Mouse (Mus musculus): ENCODE data around the gene Map1lc3b.
"Not testable (repeated sequence)": the region's sequence is repeated elsewhere in the genome, so short reads cannot be mapped to it uniquely, and the experiment has no call there.

Map1lc3b gene

DNA sequence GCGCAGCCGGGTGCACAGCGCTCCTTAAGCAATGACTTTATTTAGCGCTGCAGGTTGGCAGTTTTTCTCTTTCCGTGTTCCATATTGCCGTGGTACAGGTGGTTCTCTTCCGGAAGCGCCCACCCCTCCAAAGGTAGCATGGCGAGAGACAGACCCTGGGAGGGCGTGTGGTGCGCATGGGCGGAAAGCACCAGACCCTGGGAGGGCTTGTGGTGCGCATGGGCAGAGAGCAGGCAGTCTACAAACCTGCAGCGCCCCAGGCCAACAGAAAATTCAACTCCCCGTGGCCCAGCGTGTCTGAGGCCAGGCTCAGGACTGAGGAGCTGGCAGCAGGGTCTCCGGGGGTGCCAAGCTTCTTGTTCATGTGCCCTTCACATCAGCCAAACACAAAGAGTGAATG, 19.4 kb upstream of the Map1lc3b start:
- no peak for DNase-seq (ENCODE audit: inconsistent age in 2 of 2, low spot score in 1 of 2)

DNA sequence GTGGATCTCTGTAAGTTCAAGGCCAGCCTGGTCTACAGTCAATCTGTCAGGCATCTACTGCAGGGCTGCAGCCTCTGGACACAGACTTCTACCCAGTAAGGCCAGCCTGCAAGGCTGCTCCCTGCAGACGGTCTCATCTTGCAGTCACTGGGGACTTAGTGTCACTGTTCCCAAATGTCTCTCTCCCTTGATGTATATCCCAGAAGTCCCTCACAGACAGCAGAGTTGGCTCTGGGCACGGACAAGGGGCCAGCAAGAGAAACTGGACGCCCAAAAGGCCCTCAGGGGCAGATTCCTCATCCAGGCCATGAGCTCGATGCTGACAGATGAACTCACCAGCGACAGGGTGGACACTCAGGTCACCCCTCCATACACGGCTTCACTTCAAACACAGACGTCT, 18.0 kb upstream of the Map1lc3b start:
- DNase-seq (ENCODE audit: inconsistent age in 2 of 2, low spot score in 1 of 2) = no peak

DNA sequence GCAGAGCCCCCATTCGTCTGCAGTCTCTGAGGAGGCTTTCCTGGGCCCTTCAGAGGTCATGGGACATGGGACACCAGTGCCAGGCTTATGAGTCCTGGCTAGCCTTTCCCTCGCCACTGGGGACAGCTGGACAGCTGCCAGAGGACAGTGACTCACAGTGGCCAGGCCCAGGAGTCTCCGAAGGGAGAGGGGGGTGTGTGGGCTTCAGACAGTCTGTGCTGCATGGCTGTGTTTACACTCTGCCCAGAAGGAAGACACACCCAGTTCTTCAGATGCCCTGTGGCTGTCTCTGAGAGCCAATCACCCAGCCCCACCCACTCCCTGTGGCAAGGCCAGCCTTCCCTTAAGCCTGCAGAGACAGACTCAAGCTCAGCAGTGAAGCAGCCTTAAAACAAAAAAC, 16.9 kb upstream of the Map1lc3b start:
- peak; percentile 89 to 96 for DNase-seq (ENCODE audit: inconsistent age in 2 of 2, low spot score in 1 of 2)

DNA sequence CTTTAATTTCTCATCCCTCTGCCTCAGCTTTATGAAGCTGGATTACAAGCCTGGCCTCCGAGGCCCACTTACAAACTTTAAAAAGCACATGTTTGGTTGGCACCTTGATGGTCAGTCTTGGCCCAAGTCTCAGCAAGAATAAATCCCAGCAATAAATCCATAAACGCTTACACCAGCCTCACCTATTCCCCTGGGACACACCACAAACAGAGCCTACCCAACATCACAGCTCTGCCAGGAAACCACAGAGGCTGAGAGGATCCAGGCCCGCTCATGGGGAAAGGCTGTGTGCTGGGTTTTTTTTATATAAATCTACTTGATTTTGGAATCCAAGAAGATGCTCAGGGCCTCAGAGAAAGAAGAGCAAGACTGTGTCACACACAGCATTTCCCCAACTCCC, 14.5 kb upstream of the Map1lc3b start:
- DNase-seq (ENCODE audit: inconsistent age in 2 of 2, low spot score in 1 of 2) = no peak

DNA sequence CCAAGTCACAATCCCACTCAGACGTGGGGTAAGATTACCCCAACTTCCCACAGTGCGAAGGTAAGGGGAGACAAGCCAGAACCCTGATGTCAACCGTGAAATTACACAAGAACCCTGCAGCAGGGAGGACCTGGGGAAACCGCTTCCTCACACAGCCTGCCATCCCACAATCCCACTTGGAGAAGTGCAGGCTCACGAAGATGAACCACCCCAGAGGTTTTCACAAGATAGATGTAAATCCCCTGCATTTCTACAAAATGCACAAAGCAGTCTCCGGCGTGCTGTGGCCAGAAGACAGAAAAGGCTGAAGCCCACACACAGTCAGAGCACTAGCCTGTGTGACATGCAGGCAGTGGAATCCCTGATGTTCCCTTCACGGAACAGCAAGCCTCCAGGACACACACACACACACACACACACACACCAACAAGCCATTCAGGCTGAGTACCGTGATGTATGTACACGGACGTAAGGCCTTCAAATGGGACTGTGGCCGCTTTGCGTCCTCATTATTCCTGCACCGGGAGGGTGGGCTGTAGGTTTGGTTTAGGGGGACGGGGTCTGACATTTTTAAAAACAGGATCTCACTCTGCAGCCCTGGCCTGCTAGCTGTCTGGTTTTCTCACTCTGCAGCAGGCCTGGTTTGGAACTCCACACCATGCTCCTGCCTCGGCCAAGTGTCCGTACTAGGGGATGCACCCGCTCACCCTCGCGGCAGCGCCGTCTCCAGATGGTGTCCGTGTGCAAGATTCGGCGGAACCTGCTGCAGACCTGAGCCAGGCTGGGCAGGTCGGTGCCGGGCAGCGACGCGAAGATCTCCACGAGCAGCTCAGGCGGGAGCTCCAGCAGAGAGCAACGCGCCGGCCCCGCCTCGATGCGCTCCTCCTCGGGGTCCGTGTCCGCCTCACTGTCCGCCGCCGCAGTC, 12.1 kb upstream of the Map1lc3b start:
- DNase-seq (ENCODE audit: inconsistent age in 2 of 2, low spot score in 1 of 2) = peak in 1 of 2 experiments; percentile 74

DNA sequence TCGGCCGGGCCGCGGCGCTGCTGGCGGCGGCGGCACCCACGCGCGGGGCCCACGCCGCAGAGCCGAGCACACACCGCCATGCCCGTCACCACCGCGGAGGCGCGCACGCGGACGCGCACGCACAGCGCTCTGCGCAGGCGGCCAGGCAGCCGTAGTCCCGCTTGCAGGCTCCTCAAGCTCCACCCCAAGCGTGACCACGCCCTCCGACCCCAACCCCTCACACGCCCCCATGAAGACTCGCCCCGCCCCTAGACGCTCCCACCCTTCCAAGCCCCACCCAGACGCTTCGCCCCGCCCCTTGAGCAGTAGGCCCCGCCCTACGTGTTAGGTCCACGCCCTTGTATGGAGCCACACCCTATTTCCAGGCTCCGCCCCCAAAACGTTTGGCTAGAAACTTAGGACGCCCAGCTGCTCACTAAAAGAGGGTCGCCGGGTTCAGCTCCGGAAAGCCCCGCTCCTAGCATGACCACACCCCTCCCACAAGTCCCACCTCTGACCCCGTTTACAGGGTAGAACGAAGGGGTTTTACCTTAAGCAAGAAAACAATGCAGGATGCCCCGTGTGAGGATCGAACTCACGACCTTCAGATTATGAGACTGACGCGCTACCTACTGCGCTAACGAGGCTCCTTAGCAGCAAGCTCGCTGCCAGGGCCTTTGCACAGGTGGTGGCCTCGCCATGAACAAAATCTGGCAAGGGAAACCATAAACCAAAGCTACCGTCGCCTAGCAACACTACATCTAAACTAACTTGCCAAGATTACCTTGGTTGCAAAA, 11.3 kb upstream of the Map1lc3b start, which contains the start of gene Fbxo31:
TSS of gene Fbxo31 (minus strand) at position 131 of the 776 bp plus-strand sequence.
- peak; percentile 94 to 98 for DNase-seq (ENCODE audit: inconsistent age in 2 of 2, low spot score in 1 of 2)

DNA sequence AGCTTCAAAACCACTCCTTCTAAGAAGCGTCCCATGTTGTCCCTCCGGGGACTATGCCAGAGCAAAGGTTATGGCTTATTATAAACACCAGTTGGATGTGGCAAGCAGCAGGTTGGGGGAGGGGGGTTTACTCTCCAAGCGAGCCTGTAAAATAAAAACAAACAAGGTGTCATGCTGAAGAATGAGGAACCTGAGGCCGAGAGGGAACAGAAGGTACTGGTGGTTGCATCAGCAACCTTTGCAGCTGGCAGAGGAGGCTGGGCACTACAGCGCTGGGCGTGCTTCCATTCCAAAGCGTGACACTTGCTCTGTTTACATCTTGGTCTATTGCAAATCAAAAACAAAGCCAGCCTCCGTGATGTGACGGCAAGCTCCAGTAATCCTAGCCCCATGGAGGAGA, 9.7 kb upstream of the Map1lc3b start:
- no peak for DNase-seq (ENCODE audit: inconsistent age in 2 of 2, low spot score in 1 of 2)

DNA sequence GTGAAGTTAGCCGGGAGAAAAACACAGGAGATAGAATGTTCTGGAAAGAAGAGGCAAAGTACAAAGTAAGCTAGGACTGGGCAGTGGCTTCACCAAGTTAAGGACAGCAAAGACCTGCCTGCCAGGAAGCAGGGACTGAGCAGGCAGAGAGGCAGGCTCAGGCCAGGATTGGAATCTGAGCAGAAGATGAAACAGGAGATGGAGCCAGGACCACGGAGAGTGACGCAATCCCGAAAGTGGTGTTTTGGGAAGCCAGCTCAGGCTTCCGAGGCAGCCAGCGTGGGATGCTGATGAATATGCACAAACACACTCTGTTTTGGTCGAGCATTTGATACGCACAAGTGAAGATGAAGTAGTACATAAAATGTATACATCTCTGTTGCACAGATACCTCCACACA, 6.5 kb upstream of the Map1lc3b start:
- DNase-seq (ENCODE audit: inconsistent age in 2 of 2, low spot score in 1 of 2) = no peak

DNA sequence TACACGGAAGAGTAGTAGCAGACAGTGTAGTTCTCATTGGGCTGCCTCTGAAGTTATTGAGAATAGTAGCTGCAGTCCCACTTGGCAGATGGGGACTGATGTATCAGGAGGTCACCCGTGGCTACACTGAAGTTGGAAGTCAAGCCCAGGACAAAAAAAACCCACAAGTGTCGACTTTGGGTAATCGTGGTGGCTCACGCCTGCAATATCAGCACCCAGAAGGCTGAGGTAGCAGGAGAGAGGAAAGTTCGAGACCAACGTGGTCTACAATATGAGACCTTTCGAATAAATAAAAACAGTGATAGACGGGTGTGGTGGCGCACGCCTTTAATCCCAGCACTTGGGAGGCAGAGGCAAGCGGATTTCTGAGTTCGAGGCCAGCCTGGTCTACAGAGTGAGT, 5.4 kb upstream of the Map1lc3b start:
- DNase-seq (ENCODE audit: inconsistent age in 2 of 2, low spot score in 1 of 2) = peak in 1 of 2 experiments; percentile 65

DNA sequence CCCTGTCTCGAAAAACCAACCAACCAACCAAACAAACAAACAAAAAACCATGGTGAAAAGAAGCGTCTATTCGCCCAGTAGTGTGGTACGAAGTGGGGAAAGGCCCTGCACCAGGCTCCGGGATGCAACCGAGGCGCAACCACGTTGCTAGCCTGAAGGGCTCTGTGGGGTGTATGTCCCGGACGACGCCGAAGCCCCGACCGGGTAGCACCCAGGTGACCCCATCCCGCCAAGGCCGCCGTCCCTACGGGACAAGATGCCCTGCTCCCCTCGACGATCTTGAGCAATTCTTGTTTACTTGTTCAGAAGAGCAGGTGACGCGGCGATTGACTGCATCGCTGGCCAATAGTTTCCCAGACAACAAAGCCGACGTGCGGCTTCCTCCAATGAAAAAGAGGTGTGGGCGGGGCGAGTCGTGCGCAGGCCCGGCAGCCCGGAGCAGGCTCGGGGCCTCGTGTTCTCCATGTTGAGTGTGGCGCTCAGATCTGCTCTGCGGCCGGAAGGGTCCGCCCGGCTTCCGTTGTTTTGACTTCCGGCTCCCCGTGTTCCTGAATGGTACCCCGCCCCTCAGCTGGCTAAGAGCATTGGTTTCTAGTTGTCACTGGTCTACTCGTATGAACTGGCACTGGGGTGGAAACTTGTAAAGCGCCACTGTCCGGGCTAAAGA, 4.9 kb upstream of the Map1lc3b start:
- peak; percentile 100 for DNase-seq (ENCODE audit: inconsistent age in 2 of 2, low spot score in 1 of 2)

DNA sequence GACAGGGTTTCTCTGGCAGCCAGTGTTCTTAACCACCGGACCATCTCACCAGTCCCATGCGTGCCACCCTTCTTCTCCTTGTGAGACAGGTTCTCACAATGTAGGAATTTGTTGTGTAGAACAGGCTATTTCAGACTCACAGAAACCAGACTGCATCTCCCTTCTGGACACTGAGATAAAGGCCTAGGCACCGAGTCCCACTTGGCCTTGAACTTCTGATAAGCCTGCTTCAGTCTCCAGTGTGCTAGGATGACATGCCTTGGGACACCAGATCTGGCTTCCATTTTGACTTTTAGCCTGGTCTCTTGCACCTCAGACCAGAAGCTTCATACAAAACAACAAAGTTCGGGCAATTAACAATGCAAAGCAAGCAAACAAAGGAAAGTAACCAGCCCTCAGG, 1.4 kb upstream of the Map1lc3b start:
- peak in 1 of 2 experiments; percentile 23 for DNase-seq (ENCODE audit: inconsistent age in 2 of 2, low spot score in 1 of 2)

DNA sequence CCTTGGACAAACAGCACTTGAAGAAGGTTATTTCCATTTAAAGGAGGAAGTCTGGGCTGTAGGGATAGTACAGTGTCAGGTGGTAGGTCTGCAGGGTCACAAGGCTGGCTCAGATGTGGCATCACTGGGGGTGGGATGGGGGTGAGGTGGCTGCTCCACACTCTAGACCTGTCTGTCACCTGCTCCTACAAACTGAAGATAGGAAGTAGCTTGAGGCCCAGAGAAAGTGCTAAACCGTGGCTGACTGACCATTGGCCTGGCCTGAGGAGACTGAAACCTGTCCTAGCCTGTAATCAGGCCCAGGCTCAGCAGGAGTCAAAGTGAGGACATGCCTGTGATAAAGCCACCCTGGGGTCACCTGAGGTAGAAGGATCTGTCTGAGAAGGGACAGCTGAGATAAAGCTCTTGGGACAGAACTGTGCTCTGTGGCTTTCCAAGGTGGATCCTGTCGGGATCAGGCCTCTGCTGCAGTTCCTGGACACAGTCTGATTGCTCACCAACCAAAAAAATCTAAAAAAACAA, 895 bp upstream of the Map1lc3b start:
- peak in 1 of 2 experiments; percentile 38 for DNase-seq (ENCODE audit: inconsistent age in 2 of 2, low spot score in 1 of 2)

DNA sequence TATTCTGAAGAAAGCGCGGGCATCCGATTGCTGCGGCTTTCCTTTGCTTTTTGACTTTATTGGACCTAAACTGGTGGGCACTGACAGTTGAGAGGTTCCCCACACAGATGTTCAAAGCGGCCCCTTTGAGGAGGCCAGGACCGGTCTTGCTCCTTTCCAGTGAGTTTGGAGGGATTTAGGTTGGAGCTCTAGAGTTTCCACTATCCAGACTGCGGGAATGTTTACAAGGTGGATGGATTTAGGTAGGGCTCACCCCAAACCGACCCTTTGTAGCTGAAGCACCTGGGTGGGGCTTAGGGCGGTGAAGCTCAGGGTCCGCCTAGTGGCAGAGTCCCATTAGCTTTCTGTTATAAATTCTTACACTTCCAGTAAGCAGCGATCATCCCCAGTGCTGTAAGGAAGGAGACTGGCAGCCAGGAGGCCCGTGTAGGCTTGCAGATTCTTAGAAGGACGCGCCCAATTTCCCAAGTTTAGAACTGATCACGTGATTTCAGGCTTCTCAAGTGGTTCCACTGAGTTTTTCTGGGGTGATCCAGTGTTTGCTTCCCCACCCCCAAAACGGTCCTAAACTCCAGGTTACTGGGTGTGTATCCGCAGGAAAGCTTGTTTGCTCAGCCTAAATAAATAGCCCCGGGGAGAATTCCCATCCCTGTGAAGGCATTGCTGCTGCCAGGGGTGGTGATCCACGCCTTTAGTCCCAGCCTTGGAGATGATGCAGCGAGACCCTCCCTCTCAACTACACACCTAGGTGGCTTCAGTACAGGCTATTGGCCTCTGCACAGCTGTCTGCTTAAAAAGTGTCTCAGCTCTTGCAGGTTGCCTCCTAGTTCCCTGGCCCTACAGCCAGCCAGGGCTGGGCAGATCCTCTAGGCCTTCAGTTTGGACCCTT, 1.3 kb downstream of the Map1lc3b start:
- DNase-seq (ENCODE audit: inconsistent age in 2 of 2, low spot score in 1 of 2) = peak in 1 of 2 experiments; percentile 74

DNA sequence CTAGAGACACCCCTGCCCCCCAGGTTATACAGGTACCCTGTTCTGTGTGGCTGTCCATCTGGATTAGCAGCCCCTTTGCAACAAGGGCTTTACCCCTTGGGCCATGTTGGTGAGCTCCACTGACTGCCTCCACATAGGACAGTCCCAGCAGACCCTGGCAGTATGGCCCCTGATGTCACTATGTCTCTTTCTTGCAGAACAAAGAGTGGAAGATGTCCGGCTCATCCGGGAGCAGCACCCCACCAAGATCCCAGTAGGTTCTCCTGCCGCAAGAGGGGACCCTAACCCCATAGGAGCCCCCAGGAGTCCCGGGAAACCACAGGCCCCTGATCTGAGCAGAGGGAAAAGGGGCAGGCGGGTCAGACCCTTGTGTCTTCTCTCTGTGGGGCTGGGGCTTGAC, 3.1 kb downstream of the Map1lc3b start:
- peak in 1 of 2 experiments; percentile 30 for DNase-seq (ENCODE audit: inconsistent age in 2 of 2, low spot score in 1 of 2)

DNA sequence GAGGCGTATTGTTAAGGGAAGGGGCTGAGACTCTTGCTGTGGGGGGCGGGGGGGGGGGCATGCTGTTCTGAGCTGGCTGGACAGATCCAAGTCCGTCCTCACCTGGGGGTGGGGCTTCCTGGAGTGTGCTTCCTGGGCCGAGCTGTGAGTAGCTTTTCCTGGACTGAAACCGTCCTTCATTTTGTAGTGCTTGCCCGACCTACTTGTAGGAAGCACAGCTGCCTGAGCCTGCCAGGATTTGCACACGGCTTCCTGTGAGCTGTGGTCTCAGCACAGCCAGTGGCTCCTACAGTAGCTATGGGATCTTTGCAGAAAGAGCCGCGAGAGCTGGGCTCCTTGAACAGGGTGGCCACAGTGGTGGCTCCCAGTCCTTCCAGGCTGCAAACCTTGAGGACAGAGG, 3.8 kb downstream of the Map1lc3b start:
- peak; percentile 48 to 53 for DNase-seq (ENCODE audit: inconsistent age in 2 of 2, low spot score in 1 of 2)

DNA sequence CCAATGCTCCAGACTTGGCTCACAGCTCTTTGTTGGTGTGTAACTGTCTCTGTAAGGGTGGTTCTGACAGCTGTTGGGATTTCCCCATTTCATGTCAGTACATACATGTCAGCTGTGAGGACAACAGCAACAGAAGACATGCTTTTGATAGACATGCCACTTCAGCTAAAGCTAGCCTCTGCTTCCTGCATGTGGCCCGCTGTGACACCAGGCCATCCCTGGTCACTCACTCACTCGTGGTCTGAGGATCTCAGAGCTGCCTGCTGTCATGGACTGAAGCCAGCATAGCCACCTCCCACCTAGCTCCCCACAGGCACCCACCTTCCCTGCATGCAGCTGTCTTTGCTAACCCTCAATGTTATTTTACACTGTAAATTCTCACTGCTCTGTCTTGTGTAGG, 7.3 kb downstream of the Map1lc3b start:
- not testable (repeated sequence) for DNase-seq (ENCODE audit: inconsistent age in 2 of 2, low spot score in 1 of 2)

DNA sequence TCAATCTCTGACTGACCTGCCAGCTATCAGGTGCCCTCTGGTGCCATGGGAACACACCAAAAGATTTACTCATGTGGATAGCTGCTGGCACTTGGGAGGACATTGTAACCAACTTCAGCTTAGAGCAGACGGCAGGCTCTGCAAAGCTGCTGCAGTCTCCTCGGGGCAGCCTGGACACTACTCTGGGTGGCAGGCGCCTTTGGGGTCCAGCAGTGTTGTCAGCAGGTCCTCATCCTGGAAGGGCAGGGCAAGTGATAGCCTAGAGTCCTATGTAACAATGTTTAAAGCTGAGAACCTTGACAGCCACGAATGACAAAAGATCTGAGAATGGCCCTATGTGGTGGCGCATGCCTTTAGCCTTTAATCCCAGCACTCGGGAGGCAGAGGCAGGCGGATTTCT, 8.0 kb downstream of the Map1lc3b start:
- DNase-seq (ENCODE audit: inconsistent age in 2 of 2, low spot score in 1 of 2) = peak in 1 of 2 experiments; percentile 26

DNA sequence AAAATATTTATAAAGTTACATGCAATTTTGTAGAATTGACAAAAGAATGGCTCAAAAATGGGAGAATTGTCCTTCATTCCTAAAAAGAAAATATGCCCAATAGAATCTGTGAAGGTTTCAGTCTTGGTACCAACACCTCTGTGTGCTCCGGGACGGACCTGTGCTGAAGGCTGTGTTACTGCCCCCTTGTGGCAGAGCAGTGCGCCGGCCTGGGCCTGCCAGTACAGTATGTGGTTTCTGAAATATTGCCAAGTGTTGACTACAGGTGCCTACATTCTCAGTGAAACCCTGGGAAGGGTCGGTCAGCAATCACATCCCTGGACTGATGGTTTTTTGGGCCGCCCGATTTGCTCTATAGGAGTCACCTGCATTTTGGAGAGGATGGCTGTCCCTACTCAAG, 8.7 kb downstream of the Map1lc3b start:
- DNase-seq (ENCODE audit: inconsistent age in 2 of 2, low spot score in 1 of 2) = peak; percentile 85 to 94

DNA sequence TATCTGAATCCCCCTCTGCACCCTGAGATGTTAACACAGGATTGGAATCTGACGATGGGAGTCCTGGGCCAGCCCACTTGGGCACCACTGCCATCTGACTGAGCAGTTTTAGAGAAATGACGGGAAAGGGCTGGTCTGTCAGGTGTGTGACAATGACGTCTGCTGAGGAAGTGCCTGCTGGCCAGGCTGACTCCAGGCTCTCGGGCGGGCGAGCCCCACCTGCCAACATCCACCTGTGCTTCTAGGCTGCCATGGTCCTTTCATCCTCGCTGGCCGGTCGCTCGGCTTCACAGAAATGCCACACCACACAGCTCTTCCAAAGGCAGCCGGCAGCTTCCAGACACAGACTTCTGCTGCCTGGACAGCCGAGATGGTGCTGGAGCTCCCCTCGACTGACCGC, 9.7 kb downstream of the Map1lc3b start:
- no peak for DNase-seq (ENCODE audit: inconsistent age in 2 of 2, low spot score in 1 of 2)

DNA sequence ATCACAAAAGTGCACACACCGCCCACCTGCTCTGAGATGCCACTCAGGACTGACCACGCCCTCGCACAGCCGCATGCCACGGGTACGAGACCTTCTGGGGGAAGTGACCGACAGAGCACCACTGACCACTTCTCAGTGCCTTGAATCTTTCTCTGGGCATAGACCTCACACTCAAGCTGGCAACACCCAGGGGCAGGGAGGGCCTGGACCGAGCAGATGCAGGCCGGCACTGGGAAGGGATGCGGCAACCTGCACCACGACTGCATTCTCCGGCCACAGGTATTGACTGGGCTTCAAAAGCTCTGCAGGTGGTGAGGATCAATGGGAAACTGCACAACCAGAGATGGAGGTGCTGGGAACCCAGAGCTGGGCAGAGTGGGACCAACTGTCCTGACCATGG, 12.2 kb downstream of the Map1lc3b start:
- no peak for DNase-seq (ENCODE audit: inconsistent age in 2 of 2, low spot score in 1 of 2)
